Mouse (Mus musculus): ENCODE data around the gene Dgkg. TPM values are rescaled to one million over a fixed set of nuclear protein-coding genes. Genes with fewer than 3 reads are reported as not detected.

The Dgkg gene
- polyA plus RNA-seq, 1 experiment from 2014 or later, result 0.15 TPM

DNA sequence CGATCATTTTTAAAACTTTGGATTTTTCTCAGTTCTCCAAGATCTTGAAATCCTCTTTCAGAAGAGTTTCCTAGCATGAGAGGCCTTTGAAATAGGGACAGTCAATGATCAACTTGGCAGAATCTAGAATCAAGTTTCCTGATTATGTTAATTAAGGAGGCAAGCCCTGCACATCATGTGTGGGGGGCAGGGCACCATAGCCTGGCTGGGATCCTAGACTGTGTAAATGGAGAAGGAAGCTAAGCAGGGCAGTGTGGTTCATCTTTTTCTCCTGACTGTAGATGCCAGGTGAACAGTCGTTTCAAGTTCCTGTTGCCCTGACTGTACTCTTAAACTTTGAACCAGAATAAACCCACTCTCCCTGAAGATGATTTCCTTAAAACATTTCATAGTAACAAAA is 185.3 kb downstream of the Dgkg start:
- WGBS, result 91% methylated on average over 2 of the region's 2 CpGs
- no peak for ATAC-seq (replicated peaks; ENCODE audit: insufficient number of reproducible peaks, low FRiP score, low TSS enrichment, low read depth)
- H3K4me3 ChIP-seq (ENCODE audit: low read depth, low read length), result no peak overlapping the region

DNA sequence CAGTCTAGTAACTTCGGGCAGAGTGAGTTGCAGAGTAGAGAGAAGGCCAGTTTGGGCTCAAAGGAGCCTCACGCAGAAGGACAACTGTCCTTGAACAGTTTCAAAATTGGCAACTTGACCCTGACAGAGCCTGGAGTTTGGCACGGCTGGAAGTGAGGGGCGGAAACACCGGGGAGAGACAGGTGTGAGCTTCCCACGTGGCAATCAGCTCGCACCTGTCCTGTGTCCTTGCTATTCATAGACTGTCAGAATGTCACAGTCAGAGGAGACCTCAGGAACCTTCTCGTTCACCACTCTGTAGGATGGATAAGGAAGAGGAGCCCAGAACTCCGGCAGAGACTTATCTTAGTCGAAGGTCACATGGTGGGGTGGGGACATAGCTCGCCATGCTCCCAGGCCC is 187.6 kb downstream of the Dgkg start:
- Histone ChIP-seq H3K27me3 (ENCODE audit: control insufficient read depth, insufficient read depth, low read length) (no peaks in the 10 kb centered on the region), H3K36me3 (replicated peaks; ENCODE audit: control insufficient read depth, insufficient read depth, low read depth, low read length) (no peaks in the 10 kb centered on the region), H3K4me3 (ENCODE audit: low read depth, low read length) (no peak overlapping the region), H3K4me2 (ENCODE audit: low read depth, low read length) (no peak overlapping the region), H3K9ac (replicated peaks; ENCODE audit: low read length) (no peak overlapping the region), H3K27ac (replicated peaks; ENCODE audit: low read depth, low read length) (no peak overlapping the region), H3K9me3 (replicated peaks; ENCODE audit: control insufficient read depth, low read length) (no peaks in the 10 kb centered on the region), H3K4me1 (ENCODE audit: control insufficient read depth, insufficient read depth, low read length) (no peaks in the 10 kb centered on the region)
- 83% methylated on average over 11 of the region's 11 CpGs for WGBS
- no peak for DNase-seq (ENCODE audit: low spot score)
- no peak for ATAC-seq (replicated peaks; ENCODE audit: insufficient number of reproducible peaks, low FRiP score, low TSS enrichment, low read depth)

More for the DNA sequence above, 185.3 kb downstream of the Dgkg start:
- Histone ChIP-seq H3K9ac (replicated peaks; ENCODE audit: low read length) (no peak overlapping the region), H3K4me2 (ENCODE audit: low read depth, low read length) (no peak overlapping the region), H3K4me1 (ENCODE audit: control insufficient read depth, insufficient read depth, low read length) (no peaks in the 10 kb centered on the region), H3K9me3 (replicated peaks; ENCODE audit: control insufficient read depth, low read length) (no peaks in the 10 kb centered on the region), H3K36me3 (replicated peaks; ENCODE audit: control insufficient read depth, insufficient read depth, low read depth, low read length) (no peaks in the 10 kb centered on the region), H3K27ac (replicated peaks; ENCODE audit: low read depth, low read length) (no peak overlapping the region), H3K27me3 (ENCODE audit: control insufficient read depth, insufficient read depth, low read length) (no peaks in the 10 kb centered on the region)
- no peak for DNase-seq (ENCODE audit: low spot score)

DNA sequence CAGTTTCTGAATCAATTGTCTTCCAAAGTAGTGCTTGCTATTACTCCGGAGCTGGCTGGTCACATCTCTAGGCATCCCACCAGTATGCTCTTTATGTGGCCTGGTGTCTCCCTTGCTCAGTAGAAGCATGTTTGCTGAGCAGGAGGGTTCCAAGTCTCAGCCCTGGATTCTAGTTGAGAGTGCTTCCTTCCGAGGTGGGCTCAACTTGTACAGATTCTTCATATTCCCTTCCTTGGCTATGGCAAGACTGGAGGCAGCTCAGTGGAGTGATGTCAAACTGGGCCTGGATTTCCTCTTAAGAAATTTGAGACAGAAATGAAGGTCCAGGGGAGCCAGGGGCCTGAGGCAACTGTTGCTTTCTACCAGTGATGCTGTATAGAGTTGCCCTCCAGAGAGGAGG is 189.9 kb downstream of the Dgkg start:
- Histone ChIP-seq H3K27ac (replicated peaks; ENCODE audit: low read depth, low read length) (no peak overlapping the region), H3K4me2 (ENCODE audit: low read depth, low read length) (no peak overlapping the region), H3K9ac (replicated peaks; ENCODE audit: low read length) (no peak overlapping the region), H3K27me3 (ENCODE audit: control insufficient read depth, insufficient read depth, low read length) (no peaks in the 10 kb centered on the region), H3K36me3 (replicated peaks; ENCODE audit: control insufficient read depth, insufficient read depth, low read depth, low read length) (no peaks in the 10 kb centered on the region), H3K9me3 (replicated peaks; ENCODE audit: control insufficient read depth, low read length) (no peaks in the 10 kb centered on the region), H3K4me3 (ENCODE audit: low read depth, low read length) (no peak overlapping the region), H3K4me1 (ENCODE audit: control insufficient read depth, insufficient read depth, low read length) (no peaks in the 10 kb centered on the region)
- DNase-seq (ENCODE audit: low spot score) (no peak), ATAC-seq (replicated peaks; ENCODE audit: insufficient number of reproducible peaks, low FRiP score, low TSS enrichment, low read depth) (no peak)
- 81% methylated on average over 2 of the region's 2 CpGs for WGBS

DNA sequence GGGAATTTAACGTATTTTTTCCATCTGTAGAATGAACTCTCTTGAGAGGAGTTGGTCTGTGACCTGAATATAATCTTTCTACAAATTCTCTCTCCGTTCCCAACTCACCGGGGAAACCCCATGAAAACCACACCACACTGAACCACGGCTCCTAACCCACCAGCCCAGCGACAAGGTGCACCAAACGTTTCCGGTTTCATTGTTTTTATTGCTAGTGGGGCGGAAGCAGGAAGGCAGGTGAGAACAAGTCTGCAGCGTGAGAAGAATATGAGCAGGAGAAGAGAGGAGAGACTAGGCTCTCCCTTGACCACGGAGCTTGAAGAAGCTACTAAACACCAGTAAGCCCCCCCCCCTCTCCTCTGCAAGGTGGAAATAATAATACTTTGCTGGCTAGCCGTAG is 190.6 kb downstream of the Dgkg start:
- H3K9ac ChIP-seq (replicated peaks; ENCODE audit: low read length), result no peak overlapping the region
- no peak overlapping the region for H3K4me3 ChIP-seq (ENCODE audit: low read depth, low read length)
- H3K27ac ChIP-seq (replicated peaks; ENCODE audit: low read depth, low read length), result no peak overlapping the region
- ATAC-seq (replicated peaks; ENCODE audit: insufficient number of reproducible peaks, low FRiP score, low TSS enrichment, low read depth) (no peak), DNase-seq (ENCODE audit: low spot score) (no peak)
- no peaks in the 10 kb centered on the region for H3K36me3 ChIP-seq (replicated peaks; ENCODE audit: control insufficient read depth, insufficient read depth, low read depth, low read length)
- WGBS, result 79% methylated on average over 11 of the region's 11 CpGs
- no peak overlapping the region for H3K4me2 ChIP-seq (ENCODE audit: low read depth, low read length)
- no peaks in the 10 kb centered on the region for H3K9me3 ChIP-seq (replicated peaks; ENCODE audit: control insufficient read depth, low read length)
- H3K27me3 ChIP-seq (ENCODE audit: control insufficient read depth, insufficient read depth, low read length), result no peaks in the 10 kb centered on the region
- H3K4me1 ChIP-seq (ENCODE audit: control insufficient read depth, insufficient read depth, low read length), result no peaks in the 10 kb centered on the region

DNA sequence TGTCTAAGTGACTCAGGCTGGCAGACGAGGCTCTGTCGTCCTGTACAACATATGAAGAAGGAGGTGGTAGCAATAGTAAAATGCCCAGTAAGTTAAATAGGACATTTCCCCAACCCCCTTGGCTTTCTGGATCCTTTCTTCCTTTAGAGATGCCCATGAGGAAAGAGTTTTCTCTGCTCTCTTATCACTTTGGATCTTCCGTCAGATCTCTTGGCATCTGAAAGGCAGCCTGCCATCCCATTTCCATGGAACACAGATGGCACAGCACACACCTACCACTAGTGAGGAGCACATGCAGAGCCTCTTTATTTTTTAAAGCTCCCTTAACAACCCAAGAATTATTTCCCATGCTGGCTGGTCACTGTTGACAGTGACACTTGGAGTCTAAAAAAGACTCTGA is 194.8 kb downstream of the Dgkg start:
- Histone ChIP-seq H3K36me3 (replicated peaks; ENCODE audit: control insufficient read depth, insufficient read depth, low read depth, low read length) (no peaks in the 10 kb centered on the region), H3K27me3 (ENCODE audit: control insufficient read depth, insufficient read depth, low read length) (no peaks in the 10 kb centered on the region), H3K4me2 (ENCODE audit: low read depth, low read length) (no peak overlapping the region), H3K9me3 (replicated peaks; ENCODE audit: control insufficient read depth, low read length) (no peaks in the 10 kb centered on the region), H3K27ac (replicated peaks; ENCODE audit: low read depth, low read length) (no peak overlapping the region), H3K9ac (replicated peaks; ENCODE audit: low read length) (no peak overlapping the region), H3K4me1 (ENCODE audit: control insufficient read depth, insufficient read depth, low read length) (no peaks in the 10 kb centered on the region), H3K4me3 (ENCODE audit: low read depth, low read length) (no peak overlapping the region)
- no peak for ATAC-seq (replicated peaks; ENCODE audit: insufficient number of reproducible peaks, low FRiP score, low TSS enrichment, low read depth)
- no peak for DNase-seq (ENCODE audit: low spot score)
- 86% methylated on average over 3 of the region's 3 CpGs for WGBS

DNA sequence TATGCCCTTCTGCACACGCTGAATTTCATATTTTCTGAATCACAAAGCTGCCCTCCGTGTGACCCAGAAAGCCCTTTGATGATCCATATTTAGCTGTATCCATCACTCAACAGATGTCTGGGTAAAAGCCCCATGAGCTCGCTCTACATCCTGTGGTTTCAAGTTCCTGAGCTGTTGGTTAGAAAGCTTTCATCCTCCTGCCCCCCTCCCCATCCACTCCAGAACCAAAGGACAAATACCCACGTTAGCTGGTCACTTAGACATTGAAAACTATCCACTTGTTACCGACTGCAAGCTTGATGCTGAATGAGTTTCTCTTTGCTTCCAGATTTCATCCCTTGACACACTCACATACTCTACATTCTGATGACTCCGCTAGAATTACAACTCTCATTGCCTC is 195.3 kb downstream of the Dgkg start:
- Histone ChIP-seq H3K4me3 (ENCODE audit: low read depth, low read length) (no peak overlapping the region), H3K27me3 (ENCODE audit: control insufficient read depth, insufficient read depth, low read length) (no peaks in the 10 kb centered on the region), H3K9me3 (replicated peaks; ENCODE audit: control insufficient read depth, low read length) (no peaks in the 10 kb centered on the region), H3K27ac (replicated peaks; ENCODE audit: low read depth, low read length) (no peak overlapping the region), H3K4me2 (ENCODE audit: low read depth, low read length) (no peak overlapping the region), H3K4me1 (ENCODE audit: control insufficient read depth, insufficient read depth, low read length) (no peaks in the 10 kb centered on the region), H3K36me3 (replicated peaks; ENCODE audit: control insufficient read depth, insufficient read depth, low read depth, low read length) (no peaks in the 10 kb centered on the region), H3K9ac (replicated peaks; ENCODE audit: low read length) (no peak overlapping the region)
- DNase-seq (ENCODE audit: low spot score), result no peak
- 67% methylated on average over 6 of the region's 6 CpGs for WGBS
- ATAC-seq (replicated peaks; ENCODE audit: insufficient number of reproducible peaks, low FRiP score, low TSS enrichment, low read depth), result no peak

DNA sequence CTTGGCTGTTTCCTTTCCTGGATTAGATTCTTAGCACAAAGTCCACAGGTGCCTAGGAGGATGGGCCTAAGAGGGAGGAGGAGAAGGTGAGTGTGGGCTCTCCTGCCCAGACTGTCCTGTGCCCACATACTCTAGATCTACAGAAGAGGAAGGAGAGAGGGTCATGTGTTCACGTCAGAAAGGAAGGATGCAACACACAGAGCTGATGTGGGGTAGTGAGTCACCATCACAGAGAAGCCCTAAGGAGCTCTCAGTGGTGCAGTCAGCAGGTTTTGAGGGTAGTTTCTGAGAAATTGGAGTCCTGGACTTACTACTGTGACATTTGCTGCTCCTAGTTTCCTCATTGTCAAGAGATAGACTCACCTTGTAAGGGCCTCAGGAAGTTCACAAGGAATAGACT is 196.1 kb downstream of the Dgkg start:
- no peak overlapping the region for H3K9ac ChIP-seq (replicated peaks; ENCODE audit: low read length)
- no peaks in the 10 kb centered on the region for H3K9me3 ChIP-seq (replicated peaks; ENCODE audit: control insufficient read depth, low read length)
- H3K4me2 ChIP-seq (ENCODE audit: low read depth, low read length), result no peak overlapping the region
- no peaks in the 10 kb centered on the region for H3K27me3 ChIP-seq (ENCODE audit: control insufficient read depth, insufficient read depth, low read length)
- H3K36me3 ChIP-seq (replicated peaks; ENCODE audit: control insufficient read depth, insufficient read depth, low read depth, low read length), result no peaks in the 10 kb centered on the region
- no peak overlapping the region for H3K4me3 ChIP-seq (ENCODE audit: low read depth, low read length)
- WGBS, result 67% methylated on average over 1 of the region's 1 CpGs
- DNase-seq (ENCODE audit: low spot score), result no peak
- H3K4me1 ChIP-seq (ENCODE audit: control insufficient read depth, insufficient read depth, low read length), result no peaks in the 10 kb centered on the region
- ATAC-seq (replicated peaks; ENCODE audit: insufficient number of reproducible peaks, low FRiP score, low TSS enrichment, low read depth), result no peak
- no peak overlapping the region for H3K27ac ChIP-seq (replicated peaks; ENCODE audit: low read depth, low read length)

DNA sequence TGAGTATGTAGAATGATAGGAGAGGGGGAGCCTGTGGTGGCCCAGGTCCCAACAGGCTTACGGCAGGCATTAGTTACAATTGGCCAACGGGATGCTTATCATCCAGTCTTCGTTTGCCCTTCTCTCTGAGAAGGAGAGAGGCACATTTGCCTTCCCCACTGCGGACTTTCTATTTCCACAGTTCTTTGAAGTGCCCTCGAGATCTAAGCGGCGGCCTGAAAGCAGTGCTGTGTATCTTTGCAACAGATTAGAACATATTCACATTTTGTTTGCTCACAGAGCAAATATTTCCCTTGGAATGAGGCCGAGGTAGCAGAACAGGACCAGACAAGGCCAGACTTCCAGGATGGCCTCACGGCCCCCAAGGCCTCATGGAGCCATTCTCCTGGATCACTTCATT is 204.9 kb downstream of the Dgkg start:
- ATAC-seq (replicated peaks; ENCODE audit: insufficient number of reproducible peaks, low FRiP score, low TSS enrichment, low read depth), result no peak
- WGBS, result 88% methylated on average over 9 of the region's 9 CpGs
- no peak for DNase-seq (ENCODE audit: low spot score)

More for the DNA sequence above, 204.9 kb downstream of the Dgkg start:
- no peaks in the 10 kb centered on the region for H3K36me3 ChIP-seq (replicated peaks; ENCODE audit: control insufficient read depth, insufficient read depth, low read depth, low read length)
- no peaks in the 10 kb centered on the region for H3K9me3 ChIP-seq (replicated peaks; ENCODE audit: control insufficient read depth, low read length)
- H3K9ac ChIP-seq (replicated peaks; ENCODE audit: low read length), result no peak overlapping the region
- H3K4me3 ChIP-seq (ENCODE audit: low read depth, low read length), result no peak overlapping the region
- H3K4me1 ChIP-seq (ENCODE audit: control insufficient read depth, insufficient read depth, low read length), result no peaks in the 10 kb centered on the region
- no peaks in the 10 kb centered on the region for H3K27me3 ChIP-seq (ENCODE audit: control insufficient read depth, insufficient read depth, low read length)
- no peak overlapping the region for H3K27ac ChIP-seq (replicated peaks; ENCODE audit: low read depth, low read length)
- no peak overlapping the region for H3K4me2 ChIP-seq (ENCODE audit: low read depth, low read length)
